Mouse (Mus musculus) spleen, adult 2 months (tissue): ENCODE results near the gene Fignl2.

Source experiments
- CTCF ChIP-seq: fragments of 200-500 bp; IDR thresholded peaks from 2 replicates; pipeline ENCODE4 v1.5.1; 2011; ENCODE audit warnings: mild to moderate bottlenecking, inconsistent platforms; ENCODE audit not compliant: insufficient read depth, insufficient read length, insufficient replicate concordance; ENCODE audit errors: extremely low read depth
- POLR2A ChIP-seq: fragments of 200-500 bp; IDR thresholded peaks from 2 replicates; pipeline ENCODE4 v1.6.1; 2011; ENCODE audit warnings: low read depth, low read length, inconsistent platforms

GRCm38 (mm10) chr15:101118399-101119125 is 40.2 kb upstream of the Fignl2 start:
- TF ChIP-seq CTCF (no peak; the same call in 1 of the 2 replicates), POLR2A (no peak)
